Mouse (Mus musculus) B cell, adult 2 months (primary cell): ENCODE measurements at regions not wholly inside any gene's neighbourhood (a gene's known extent, or its start where the extent isn't known, plus 50 kb on each side); places are given as distances from the start of the nearest gene placed in this dataset.

ENCODE experiments used
- DNase-seq, 2 experiments: peaks; one replicate each; pipeline ENCODE4 v3.0.0; 2022

- DNase-seq, result peak in 1 of 2 experiments; percentile 7
These were observed 125.4 kb downstream of the Dthd1 start for GRCm38 (mm10) chr5:62939050-62939449.
